Mouse (Mus musculus): ENCODE measurements around the gene Cacna1e. TPM values are rescaled to one million over a fixed set of nuclear protein-coding genes. Genes with fewer than 3 reads are reported as not detected.

The Cacna1e gene
- polyA plus RNA-seq, 1 experiment from 2014 or later, result 0.20 TPM

GRCm38 (mm10) chr1:154816836-154817235, 67.5 kb downstream of the Cacna1e start:
- no peak for TF ChIP-seq CTCF (IDR thresholded peaks at IDR 0.05; ENCODE audit: low read depth)
- no peak for TF ChIP-seq EP300 (IDR thresholded peaks at IDR 0.05; ENCODE audit: low read depth)
- no peak overlapping the region for H3K4me3 ChIP-seq (ENCODE audit: low read depth, low read length)
- ATAC-seq (peak; percentile 51), DNase-seq (no peak)
- H3K4me2 ChIP-seq (ENCODE audit: low read depth, low read length), result no peak overlapping the region
- H3K9ac ChIP-seq (replicated peaks), result no peak overlapping the region
- H3K9me3 ChIP-seq (ENCODE audit: low read length), result no peaks in the 10 kb centered on the region
- H3K27me3 ChIP-seq (ENCODE audit: insufficient read depth, low read length), result no peaks in the 10 kb centered on the region
- peak overlapping the region; percentile 55 for H3K27ac ChIP-seq (ENCODE audit: low read depth)
- H3K4me1 ChIP-seq (ENCODE audit: insufficient read depth), result no peaks in the 10 kb centered on the region
- no peaks in the 10 kb centered on the region for H3K36me3 ChIP-seq (replicated peaks; ENCODE audit: insufficient read depth, low read length)
- 61% methylated on average over 6 of the region's 6 CpGs for WGBS (ENCODE audit: insufficient replicate concordance)

- 84% methylated on average over 3 of the region's 3 CpGs for WGBS (ENCODE audit: insufficient replicate concordance)
- no peaks in the 10 kb centered on the region for H3K4me1 ChIP-seq (ENCODE audit: insufficient read depth)
- H3K4me2 ChIP-seq (ENCODE audit: low read depth, low read length), result no peak overlapping the region; the same call in 1 of the 2 replicates
- H3K9me3 ChIP-seq (ENCODE audit: low read length), result no peaks in the 10 kb centered on the region
- no peaks in the 10 kb centered on the region for H3K36me3 ChIP-seq (replicated peaks; ENCODE audit: insufficient read depth, low read length)
- no peak overlapping the region for H3K4me3 ChIP-seq (ENCODE audit: low read depth, low read length)
- no peaks in the 10 kb centered on the region for H3K27me3 ChIP-seq (ENCODE audit: insufficient read depth, low read length)
- DNase-seq, result no peak
- ATAC-seq, result no peak
- H3K9ac ChIP-seq (replicated peaks), result no peak overlapping the region
- 0 out of 2 replicates have a peak overlapping the region, but pooled peaks have one; percentile 55 for H3K27ac ChIP-seq (ENCODE audit: low read depth)
- TF ChIP-seq CTCF (IDR thresholded peaks at IDR 0.05; ENCODE audit: low read depth), result no peak
- no peak for TF ChIP-seq EP300 (IDR thresholded peaks at IDR 0.05; ENCODE audit: low read depth)
These were observed 68.0 kb downstream of the Cacna1e start for GRCm38 (mm10) chr1:154816267-154816666.

GRCm38 (mm10) chr1:154805742-154806141, 78.6 kb downstream of the Cacna1e start:
- Histone ChIP-seq H3K36me3 (replicated peaks; ENCODE audit: insufficient read depth, low read length) (no peaks in the 10 kb centered on the region), H3K27ac (ENCODE audit: low read depth) (no peak overlapping the region), H3K9me3 (ENCODE audit: low read length) (no peaks in the 10 kb centered on the region), H3K4me2 (ENCODE audit: low read depth, low read length) (no peak overlapping the region), H3K27me3 (ENCODE audit: insufficient read depth, low read length) (no peaks in the 10 kb centered on the region), H3K9ac (replicated peaks) (no peak overlapping the region), H3K4me3 (ENCODE audit: low read depth, low read length) (no peak overlapping the region), H3K4me1 (ENCODE audit: insufficient read depth) (no peaks in the 10 kb centered on the region)
- ATAC-seq, result no peak
- DNase-seq, result no peak
- 66% methylated on average over 1 of the region's 1 CpGs for WGBS (ENCODE audit: insufficient replicate concordance)
- TF ChIP-seq CTCF (IDR thresholded peaks at IDR 0.05; ENCODE audit: low read depth) (no peak), EP300 (IDR thresholded peaks at IDR 0.05; ENCODE audit: low read depth) (no peak)

- H3K27me3 ChIP-seq (ENCODE audit: insufficient read depth, low read length), result no peaks in the 10 kb centered on the region
- no peak overlapping the region for H3K4me3 ChIP-seq (ENCODE audit: low read depth, low read length)
- no peak overlapping the region for H3K27ac ChIP-seq (ENCODE audit: low read depth)
- H3K9me3 ChIP-seq (ENCODE audit: low read length), result no peaks in the 10 kb centered on the region
- H3K4me2 ChIP-seq (ENCODE audit: low read depth, low read length), result no peak overlapping the region
- no peaks in the 10 kb centered on the region for H3K36me3 ChIP-seq (replicated peaks; ENCODE audit: insufficient read depth, low read length)
- TF ChIP-seq EP300 (IDR thresholded peaks at IDR 0.05; ENCODE audit: low read depth), result no peak
- 70% methylated on average over 3 of the region's 3 CpGs for WGBS (ENCODE audit: insufficient replicate concordance)
- H3K9ac ChIP-seq (replicated peaks), result no peak overlapping the region
- ATAC-seq (no peak), DNase-seq (no peak)
- no peaks in the 10 kb centered on the region for H3K4me1 ChIP-seq (ENCODE audit: insufficient read depth)
These were observed 79.3 kb downstream of the Cacna1e start for GRCm38 (mm10) chr1:154805038-154805437.

GRCm38 (mm10) chr1:154802301-154802904, 81.9 kb downstream of the Cacna1e start:
- WGBS (ENCODE audit: insufficient replicate concordance), result 59% methylated on average over 5 of the region's 5 CpGs

GRCm38 (mm10) chr1:154799257-154799656, 85.0 kb downstream of the Cacna1e start:
- Histone ChIP-seq H3K27me3 (ENCODE audit: insufficient read depth, low read length) (no peaks in the 10 kb centered on the region), H3K4me3 (ENCODE audit: low read depth, low read length) (no peak overlapping the region), H3K36me3 (replicated peaks; ENCODE audit: insufficient read depth, low read length) (no peaks in the 10 kb centered on the region), H3K4me2 (ENCODE audit: low read depth, low read length) (no peak overlapping the region), H3K4me1 (ENCODE audit: insufficient read depth) (0 out of 2 replicates have a peak, but pooled peaks cover 4% of the 10 kb centered on the region), H3K9ac (replicated peaks) (no peak overlapping the region), H3K9me3 (ENCODE audit: low read length) (no peaks in the 10 kb centered on the region), H3K27ac (ENCODE audit: low read depth) (no peak overlapping the region)
- no peak for TF ChIP-seq CTCF (IDR thresholded peaks at IDR 0.05; ENCODE audit: low read depth)
- TF ChIP-seq EP300 (IDR thresholded peaks at IDR 0.05; ENCODE audit: low read depth), result no peak
- no peak for DNase-seq
- 74% methylated on average over 31 of the region's 31 CpGs for WGBS (ENCODE audit: insufficient replicate concordance)
- no peak for ATAC-seq

More at GRCm38 (mm10) chr1:154802301-154802904, 81.9 kb downstream of the Cacna1e start:
- DNase-seq, result no peak
- H3K9ac ChIP-seq (replicated peaks), result no peak overlapping the region
- H3K27me3 ChIP-seq (ENCODE audit: insufficient read depth, low read length), result no peaks in the 10 kb centered on the region
- H3K27ac ChIP-seq (ENCODE audit: low read depth), result no peak overlapping the region
- H3K4me1 ChIP-seq (ENCODE audit: insufficient read depth), result no peaks in the 10 kb centered on the region
- no peak overlapping the region for H3K4me3 ChIP-seq (ENCODE audit: low read depth, low read length)
- H3K9me3 ChIP-seq (ENCODE audit: low read length), result no peaks in the 10 kb centered on the region
- ATAC-seq, result no peak
- H3K4me2 ChIP-seq (ENCODE audit: low read depth, low read length), result no peak overlapping the region
- no peaks in the 10 kb centered on the region for H3K36me3 ChIP-seq (replicated peaks; ENCODE audit: insufficient read depth, low read length)
- TF ChIP-seq EP300 (IDR thresholded peaks at IDR 0.05; ENCODE audit: low read depth) (no peak), CTCF (IDR thresholded peaks at IDR 0.05; ENCODE audit: low read depth) (no peak)
